Mouse (Mus musculus) hindbrain, embryonic 11.5 days (tissue): ENCODE results near the gene B3galt4. TPM values are rescaled to one million over a fixed set of nuclear protein-coding genes. Genes with fewer than 3 reads are reported as not detected.

Source experiments
- ATAC-seq: fragments of 200-750 bp; cut with Nextera tagmentation; 2 replicates; pipeline ENCODE4 v1.8.0; 2017; ENCODE audit warnings: mild to moderate bottlenecking, moderate TSS enrichment, moderate library complexity; ENCODE audit not compliant: low FRiP score
- DNase-seq: peaks from one replicate; pipeline ENCODE4 v3.0.0-alpha.2; 2015; ENCODE audit warnings: low spot score
- H3K27ac ChIP-seq: fragments of 300-500 bp; sonication (generic); 2 replicates; pipeline ENCODE4 v1.5.1; 2014; ENCODE audit warnings: mild to moderate bottlenecking, low read depth, low read length
- H3K27me3 ChIP-seq: fragments of 300-500 bp; sonication (generic); 2 replicates; pipeline ENCODE4 v1.6.1; 2014; ENCODE audit warnings: mild to moderate bottlenecking, low read length, moderate library complexity, mixed read lengths; ENCODE audit not compliant: control insufficient read depth, insufficient read depth
- H3K36me3 ChIP-seq: fragments of 300-500 bp; sonication (generic); 2 replicates; pipeline ENCODE4 v1.6.1; 2014; ENCODE audit warnings: mild to moderate bottlenecking, low read length, moderate library complexity, mixed read lengths; ENCODE audit not compliant: control insufficient read depth, insufficient read depth
- H3K4me1 ChIP-seq: fragments of 300-500 bp; sonication (generic); replicated peaks from 2 replicates; pipeline ENCODE4 v1.6.1; 2014; ENCODE audit warnings: low read length, mixed read lengths; ENCODE audit not compliant: control insufficient read depth, insufficient read depth
- H3K4me2 ChIP-seq: fragments of 300-500 bp; sonication (generic); replicated peaks from 2 replicates; pipeline ENCODE4 v1.6.1; 2014; ENCODE audit warnings: mild to moderate bottlenecking, low read depth, low read length
- H3K4me3 ChIP-seq: fragments of 300-500 bp; sonication (generic); 2 replicates; pipeline ENCODE4 v1.5.1; 2014; ENCODE audit warnings: low read depth, low read length
- H3K9ac ChIP-seq: fragments of 300-500 bp; sonication (generic); 2 replicates; pipeline ENCODE4 v1.6.1; 2014; ENCODE audit warnings: low read depth, low read length
- H3K9me3 ChIP-seq: fragments of 300-500 bp; sonication (generic); 2 replicates; pipeline ENCODE4 v1.6.1; 2016; ENCODE audit warnings: low read length; ENCODE audit not compliant: control insufficient read depth
- WGBS: fragments of 180-500 bp; shearing (Covaris S2); extraction: QIAGEN DNeasy Blood & Tissue Kit; methylation state at CpG from one replicate; pipeline ENCODE4 v1.1.7; 2014; 5-methylcytosine and 5-hydroxymethylcytosine counted together
- polyA plus RNA-seq: library from polyadenylated mRNA; unstranded; fragments of >200 nt; fragmentation: Nextera tagmentation; extraction: Ambion mirVana; gene quantifications from 2 replicates; pipeline ENCODE4 v1.2.1, GENCODE M21; 2014

The B3galt4 gene
- polyA plus RNA-seq, 1 experiment from 2014 or later, result 5.3 TPM

GRCm38 (mm10) chr17:33972691-33973090 is 21.4 kb upstream of the B3galt4 start:
- ATAC-seq, result no peak
- no peaks in the 10 kb centered on the region for H3K4me1 ChIP-seq
- 8% methylated on average over 1 of the region's 1 CpGs for WGBS
- H3K27me3 ChIP-seq, result peaks cover 10% of the 10 kb centered on the region
- no peaks in the 10 kb centered on the region for H3K9me3 ChIP-seq
- peak; percentile 53 for DNase-seq
- no peak overlapping the region for H3K4me2 ChIP-seq
- no peak overlapping the region for H3K9ac ChIP-seq
- no peaks in the 10 kb centered on the region for H3K36me3 ChIP-seq
- no peak overlapping the region for H3K27ac ChIP-seq
- H3K4me3 ChIP-seq, result no peak overlapping the region

DNA sequence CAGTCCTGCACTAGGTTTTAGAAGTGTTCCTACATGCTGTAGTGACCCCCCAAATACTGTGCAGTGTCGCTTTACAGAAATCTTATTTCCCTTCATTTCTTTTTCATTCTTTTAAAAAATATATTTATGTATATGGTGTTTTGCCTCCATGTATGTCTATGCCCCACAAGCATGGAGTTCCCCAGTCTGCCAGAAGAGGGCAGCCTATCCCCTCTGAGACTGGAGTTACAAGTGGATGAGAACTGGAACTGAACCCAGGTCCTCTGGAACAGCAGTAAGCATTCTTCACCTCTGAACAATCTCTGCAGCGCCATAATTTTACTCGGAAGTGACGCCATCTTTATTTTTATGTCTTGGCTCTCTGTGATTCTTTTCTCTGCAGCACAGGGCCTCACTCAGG is 18.1 kb upstream of the B3galt4 start:
- Histone ChIP-seq H3K4me2 (no peak overlapping the region), H3K9me3 (no peaks in the 10 kb centered on the region), H3K4me1 (no peaks in the 10 kb centered on the region), H3K9ac (no peak overlapping the region), H3K27me3 (no peaks in the 10 kb centered on the region), H3K36me3 (no peaks in the 10 kb centered on the region), H3K27ac (no peak overlapping the region), H3K4me3 (no peak overlapping the region)
- no peak for DNase-seq
- 73% methylated on average over 4 of the region's 4 CpGs for WGBS
- no peak for ATAC-seq

DNA sequence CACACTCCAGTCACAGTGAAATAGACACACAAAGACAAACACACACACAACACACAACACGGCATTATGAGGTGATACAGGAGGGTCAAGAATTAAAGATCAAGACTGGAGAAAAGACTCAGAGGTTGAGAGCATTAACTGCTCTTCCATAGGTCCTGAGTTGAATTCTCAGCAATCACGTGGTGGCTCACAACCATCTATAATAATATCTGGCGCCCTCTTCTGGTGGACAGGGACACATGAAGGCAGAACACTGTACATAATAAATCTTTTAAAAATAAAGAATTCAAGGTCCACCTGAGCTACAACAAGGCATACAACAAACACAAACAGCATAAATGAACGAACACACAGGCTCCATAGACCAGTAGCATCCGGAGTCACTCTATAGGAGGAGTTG is 17.6 kb upstream of the B3galt4 start:
- ATAC-seq (peak; percentile 43), DNase-seq (peak; percentile 57)
- H3K9ac ChIP-seq, result no peak overlapping the region

GRCm38 (mm10) chr17:33968489-33968888 is 17.2 kb upstream of the B3galt4 start:
- no peaks in the 10 kb centered on the region for H3K9me3 ChIP-seq
- no peaks in the 10 kb centered on the region for H3K27me3 ChIP-seq
- DNase-seq (peak; percentile 93), ATAC-seq (peak; percentile 56)
- no peak overlapping the region for H3K27ac ChIP-seq
- no peak overlapping the region for H3K4me2 ChIP-seq
- H3K4me3 ChIP-seq, result no peak overlapping the region
- H3K4me1 ChIP-seq, result no peaks in the 10 kb centered on the region
- no peak overlapping the region for H3K9ac ChIP-seq
- no peaks in the 10 kb centered on the region for H3K36me3 ChIP-seq
- 2% methylated on average over 9 of the region's 9 CpGs for WGBS

More for the DNA sequence above, 17.6 kb upstream of the B3galt4 start:
- H3K27me3 ChIP-seq, result no peaks in the 10 kb centered on the region
- H3K4me3 ChIP-seq, result no peak overlapping the region
- no peaks in the 10 kb centered on the region for H3K9me3 ChIP-seq
- no peaks in the 10 kb centered on the region for H3K4me1 ChIP-seq
- no peak overlapping the region for H3K4me2 ChIP-seq
- 35% methylated on average over 5 of the region's 5 CpGs for WGBS
- H3K36me3 ChIP-seq, result no peaks in the 10 kb centered on the region
- H3K27ac ChIP-seq, result no peak overlapping the region

- Histone ChIP-seq H3K4me3 (no peak overlapping the region), H3K9me3 (no peaks in the 10 kb centered on the region), H3K4me2 (no peak overlapping the region), H3K9ac (no peak overlapping the region), H3K36me3 (no peaks in the 10 kb centered on the region), H3K4me1 (no peaks in the 10 kb centered on the region), H3K27me3 (no peaks in the 10 kb centered on the region), H3K27ac (no peak overlapping the region)
- no peak for ATAC-seq
- 87% methylated on average over 16 of the region's 16 CpGs for WGBS
- no peak for DNase-seq
Measured at GRCm38 (mm10) chr17:33965846-33966550, 14.7 kb upstream of the B3galt4 start.

DNA sequence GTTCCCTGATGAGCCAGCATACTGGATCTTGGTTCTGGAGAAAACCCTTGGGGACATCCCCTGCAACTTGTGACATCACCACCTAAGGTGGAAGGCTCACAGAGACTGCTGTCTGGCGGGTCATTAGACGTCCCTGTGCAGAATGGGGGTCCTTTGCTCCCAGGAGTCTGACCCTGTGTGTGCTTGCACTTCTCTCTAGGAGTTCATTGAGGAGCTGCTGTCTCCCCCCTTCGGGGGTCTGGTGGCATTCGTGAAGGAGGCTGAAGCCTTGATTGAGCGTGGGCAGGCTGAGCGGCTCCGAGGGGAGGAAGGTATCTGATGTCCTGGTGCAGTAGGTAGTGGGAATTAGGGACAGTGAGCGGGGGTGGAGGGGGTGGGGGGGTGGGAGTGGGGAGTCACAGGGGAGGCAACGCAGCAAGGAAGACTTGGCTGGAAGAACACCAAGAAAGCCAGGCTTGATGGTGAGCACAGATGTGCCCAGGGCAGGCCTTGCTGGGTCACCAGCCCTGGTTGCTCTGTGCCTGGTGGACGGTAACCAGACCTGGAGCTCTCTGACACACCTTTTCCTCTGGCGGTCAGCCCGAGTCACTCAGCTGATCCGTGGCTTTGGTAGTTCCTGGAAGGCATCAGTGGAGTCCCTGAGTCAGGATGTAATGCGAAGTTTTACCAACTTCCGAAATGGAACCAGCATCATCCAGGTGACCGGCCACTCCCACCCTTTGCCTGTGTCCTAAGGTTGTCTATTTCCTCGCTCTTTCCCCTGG is 14.0 kb upstream of the B3galt4 start:
- H3K4me1 ChIP-seq, result no peaks in the 10 kb centered on the region
- DNase-seq (no peak), ATAC-seq (no peak)
- no peak overlapping the region for H3K4me3 ChIP-seq
- H3K27ac ChIP-seq, result no peak overlapping the region
- H3K36me3 ChIP-seq, result no peaks in the 10 kb centered on the region
- H3K4me2 ChIP-seq, result no peak overlapping the region
- no peaks in the 10 kb centered on the region for H3K27me3 ChIP-seq
- no peak overlapping the region for H3K9ac ChIP-seq
- WGBS, result 92% methylated on average over 17 of the region's 17 CpGs
- H3K9me3 ChIP-seq, result no peaks in the 10 kb centered on the region

- Histone ChIP-seq H3K4me2 (no peak overlapping the region), H3K27ac (no peak overlapping the region), H3K4me3 (no peak overlapping the region), H3K27me3 (no peaks in the 10 kb centered on the region), H3K4me1 (no peaks in the 10 kb centered on the region), H3K9me3 (no peaks in the 10 kb centered on the region), H3K9ac (no peak overlapping the region), H3K36me3 (no peaks in the 10 kb centered on the region)
- DNase-seq, result no peak
- no peak for ATAC-seq
- 91% methylated on average over 7 of the region's 7 CpGs for WGBS
Measured at GRCm38 (mm10) chr17:33962876-33963275, 11.6 kb upstream of the B3galt4 start.

- H3K27me3 ChIP-seq, result no peaks in the 10 kb centered on the region
- no peaks in the 10 kb centered on the region for H3K9me3 ChIP-seq
- 93% methylated on average over 15 of the region's 15 CpGs for WGBS
- no peak overlapping the region for H3K4me3 ChIP-seq
- H3K4me2 ChIP-seq, result no peak overlapping the region
- no peak overlapping the region for H3K9ac ChIP-seq
- peaks cover 3% of the 10 kb centered on the region; the same call in 1 of the 2 replicates for H3K4me1 ChIP-seq
- DNase-seq (no peak), ATAC-seq (no peak)
- H3K27ac ChIP-seq, result no peak overlapping the region
- H3K36me3 ChIP-seq, result no peaks in the 10 kb centered on the region
Measured at GRCm38 (mm10) chr17:33959948-33960347, 8.7 kb upstream of the B3galt4 start.

DNA sequence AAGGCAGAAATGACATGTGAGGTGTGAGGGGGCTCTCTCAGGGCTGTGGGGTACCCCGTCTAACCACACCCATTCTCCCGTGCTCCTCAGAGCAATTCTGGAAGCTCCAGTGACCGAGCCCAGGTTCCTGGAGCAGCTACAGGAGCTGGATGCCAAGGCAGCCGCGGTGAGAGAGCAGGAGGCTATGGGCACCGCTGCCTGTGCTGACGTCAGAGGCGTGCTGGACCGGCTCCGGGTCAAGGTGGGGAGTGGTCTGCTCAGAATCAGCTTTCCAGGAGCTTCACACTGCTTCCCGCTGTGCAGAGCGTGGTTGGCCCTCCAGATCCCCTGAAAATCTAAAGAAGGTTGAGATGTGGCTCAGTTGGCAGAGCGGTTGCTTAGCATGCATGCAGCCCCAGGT is 7.8 kb upstream of the B3galt4 start:
- 95% methylated on average over 13 of the region's 13 CpGs for WGBS
- Histone ChIP-seq H3K9ac (no peak overlapping the region), H3K9me3 (no peaks in the 10 kb centered on the region), H3K4me2 (no peak overlapping the region), H3K27me3 (no peaks in the 10 kb centered on the region), H3K27ac (no peak overlapping the region), H3K4me1 (peaks cover 8% of the 10 kb centered on the region), H3K4me3 (no peak overlapping the region), H3K36me3 (no peaks in the 10 kb centered on the region)
- no peak for ATAC-seq
- DNase-seq, result no peak
